Mouse (Mus musculus): ENCODE data around the gene Apol7b.
"Not testable (repeated sequence)": the region's sequence is repeated elsewhere in the genome, so short reads cannot be mapped to it uniquely, and the experiment has no call there.

Gene Apol7b

DNA sequence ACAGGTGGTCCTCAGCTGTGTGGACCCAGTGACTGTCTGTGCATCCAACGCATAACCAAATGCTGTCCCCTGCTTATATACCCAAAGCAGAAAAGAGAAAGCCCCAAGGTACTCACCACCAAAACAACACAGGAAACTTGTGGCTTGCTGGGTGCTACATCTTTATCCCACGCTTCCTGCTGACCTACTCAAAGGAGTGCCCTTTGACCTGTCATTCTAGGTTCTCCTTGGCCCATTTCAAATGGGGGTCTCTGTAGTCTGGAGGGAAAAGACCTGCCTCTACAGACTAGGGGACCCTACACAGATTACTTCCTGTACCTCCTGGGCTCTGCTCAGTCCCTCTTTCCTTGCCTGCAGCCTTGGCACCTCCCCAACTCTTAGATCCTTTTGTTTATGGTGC lies at the start of gene Apol7b:
Gene Apol7b (minus strand): TSS at position 101 of the 400 bp plus-strand sequence.
- not testable (repeated sequence) for DNase-seq (ENCODE audit: low spot score in 2 of 2)

DNA sequence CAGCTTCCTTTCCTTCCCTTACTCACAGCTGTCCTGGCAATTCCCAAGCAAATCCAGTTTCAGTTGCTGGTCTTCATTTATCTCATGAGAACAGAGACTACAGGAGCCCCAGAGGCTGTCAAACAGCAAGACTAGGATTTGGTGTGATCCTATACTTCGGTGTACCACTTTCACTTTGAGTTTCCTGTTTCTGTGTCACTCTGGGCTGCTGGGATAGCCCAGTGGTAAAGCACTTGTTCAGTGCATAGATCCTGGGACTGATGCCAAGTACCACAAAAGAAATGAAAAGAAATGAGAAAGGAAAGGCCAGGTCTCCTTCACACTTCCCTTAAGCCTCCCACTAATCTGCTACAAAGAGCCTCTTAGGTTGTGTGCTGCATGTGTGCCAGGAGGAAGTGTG lies 47.4 kb upstream of the Apol7b start:
- DNase-seq (ENCODE audit: low spot score in 2 of 2) = not testable (repeated sequence)

DNA sequence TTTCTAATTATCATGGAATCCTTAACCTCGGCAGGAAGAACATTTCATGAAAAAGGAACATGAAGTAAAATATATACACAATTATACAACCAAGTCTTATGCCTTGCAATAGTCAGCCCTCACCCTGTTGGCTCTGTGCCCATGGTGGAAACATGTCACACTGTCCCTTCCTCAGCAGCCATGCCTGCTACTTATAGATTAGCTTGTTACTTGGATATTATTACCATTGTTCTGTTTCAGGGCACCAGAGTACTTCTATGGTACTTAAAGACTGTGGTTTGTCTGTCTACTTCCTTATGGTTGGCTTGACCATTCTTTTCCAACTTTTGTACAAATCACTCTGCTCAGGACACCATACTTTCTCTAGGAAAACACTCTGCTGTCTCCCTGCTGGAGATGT lies 45.9 kb upstream of the Apol7b start:
- DNase-seq (ENCODE audit: low spot score in 2 of 2) = not testable (repeated sequence)

DNA sequence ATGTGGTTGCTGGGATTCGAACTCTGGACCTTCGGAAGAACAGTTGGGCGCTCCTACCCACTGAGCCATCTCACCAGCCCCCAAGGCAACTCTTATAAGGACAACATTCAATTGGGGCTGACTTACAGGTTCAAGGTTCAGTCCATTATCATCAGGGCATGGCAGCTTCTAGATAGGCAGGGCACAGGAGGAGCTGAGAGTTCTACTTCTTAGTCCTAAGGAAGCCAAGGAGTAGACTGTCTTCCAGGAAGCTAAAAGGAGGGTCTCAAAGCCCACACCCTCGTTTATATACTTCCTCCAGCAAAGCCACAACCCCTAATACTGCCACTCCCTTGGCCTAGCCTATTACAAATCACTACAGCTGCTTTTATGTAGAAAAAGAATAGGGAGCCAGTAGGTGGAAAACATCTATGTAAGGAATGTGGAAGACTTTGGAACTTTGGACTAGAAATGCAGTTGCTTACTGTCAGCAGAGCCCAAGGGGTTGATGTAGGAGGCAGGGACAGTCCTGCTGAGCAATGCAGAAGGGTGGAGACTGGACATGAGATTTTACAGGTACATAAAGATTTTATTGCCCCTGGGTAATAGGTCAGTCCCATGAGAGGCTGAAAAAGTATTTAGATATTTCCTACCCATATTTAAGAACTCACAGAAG lies 35.0 kb upstream of the Apol7b start:
- no peak for DNase-seq (ENCODE audit: low spot score in 2 of 2)

DNA sequence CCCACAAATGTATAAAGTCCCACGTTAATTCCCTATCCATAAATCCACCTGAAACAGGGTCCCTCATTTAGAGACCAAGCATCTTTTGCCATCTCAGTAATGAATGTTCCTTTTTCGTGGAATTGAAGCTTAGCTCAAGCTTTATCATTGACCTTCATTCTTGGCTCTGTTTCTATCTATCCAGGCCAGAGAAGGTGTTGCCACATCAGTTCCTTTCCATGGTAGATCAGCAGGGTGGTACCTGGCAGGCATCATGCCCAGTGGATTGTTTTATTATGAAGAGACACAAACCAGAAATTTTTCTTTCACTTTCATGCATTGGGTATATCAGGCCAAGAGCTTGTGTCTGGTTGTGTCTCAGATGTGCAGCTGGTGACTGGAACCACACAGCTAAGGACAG lies 29.4 kb upstream of the Apol7b start, which contains the start of gene Apol10a:
Gene Apol10a (plus strand): TSS at position 355 of the 400 bp plus-strand sequence.
- not testable (repeated sequence) for DNase-seq (ENCODE audit: low spot score in 2 of 2)

DNA sequence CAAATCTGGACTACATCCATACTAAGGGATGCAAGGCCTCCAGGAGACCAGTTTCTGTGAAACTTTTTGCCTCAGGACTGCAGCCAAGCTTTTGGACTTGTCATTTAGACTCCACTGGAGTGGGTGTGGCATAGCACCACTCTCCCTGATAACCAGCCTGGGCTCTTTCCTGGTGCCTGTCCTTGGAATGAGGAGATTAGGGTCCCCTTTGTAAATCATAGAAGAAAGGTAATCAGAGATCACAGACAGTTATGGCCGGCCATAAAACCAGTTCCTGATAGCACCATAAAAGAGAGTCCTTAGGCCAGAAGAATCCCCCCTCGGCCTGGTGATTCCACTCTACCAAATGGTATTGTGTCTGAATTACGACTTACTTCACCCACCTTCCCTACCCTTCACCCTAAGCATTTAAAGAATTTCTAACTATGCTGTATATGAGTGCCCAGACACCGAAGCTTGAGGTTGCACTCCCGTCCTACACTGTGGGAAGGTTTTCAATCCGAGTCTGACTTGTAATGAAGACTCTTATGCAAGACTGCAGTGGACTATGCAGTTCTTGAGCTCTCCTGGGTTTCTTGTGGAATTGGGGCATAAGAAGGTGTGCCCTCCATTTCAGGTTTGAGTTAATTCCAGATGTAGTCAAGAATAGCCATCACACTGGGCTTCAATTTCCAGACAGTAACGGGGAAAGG lies 27.6 kb upstream of the Apol7b start:
- not testable (repeated sequence) for DNase-seq (ENCODE audit: low spot score in 2 of 2)

DNA sequence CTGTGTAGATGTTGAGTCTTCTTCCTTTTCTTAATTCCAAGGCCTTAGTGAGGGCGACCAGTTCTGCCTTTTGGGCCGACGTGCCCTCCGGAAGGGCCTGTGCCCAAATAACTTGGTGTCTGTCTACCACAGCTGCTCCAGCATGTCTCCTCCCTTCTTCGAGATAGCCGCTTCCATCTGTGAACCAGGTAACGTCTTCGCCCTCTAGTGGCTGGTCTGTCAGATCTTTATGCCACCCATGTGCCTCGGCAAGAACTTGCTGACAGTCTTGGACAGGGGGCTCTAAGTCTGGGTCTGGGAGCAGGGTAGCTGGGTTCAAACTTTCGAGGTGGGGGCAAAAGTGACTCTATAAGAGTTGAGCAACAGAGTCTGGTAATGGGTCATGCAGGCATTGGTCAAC lies 2.6 kb upstream of the Apol7b start:
- DNase-seq (ENCODE audit: low spot score in 2 of 2) = not testable (repeated sequence)

DNA sequence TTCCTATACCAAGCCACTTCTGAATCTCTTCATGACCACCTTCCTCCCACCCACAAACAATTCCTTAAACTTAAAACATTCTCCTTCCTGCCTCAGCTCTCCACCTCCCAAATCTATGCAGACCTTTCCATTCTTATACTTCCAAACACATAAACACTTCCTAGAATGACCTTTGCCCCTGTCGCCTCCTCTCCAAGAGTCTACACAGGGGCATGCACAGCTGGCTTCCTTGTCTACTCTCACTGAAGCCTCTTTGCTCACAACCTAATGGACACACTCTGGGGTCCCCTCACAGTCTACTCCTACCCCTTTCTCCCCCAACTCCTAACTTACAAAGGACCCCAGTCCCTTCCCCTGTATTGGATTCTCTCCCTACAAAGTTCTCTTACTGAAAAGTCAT lies 1.6 kb downstream of the Apol7b start:
- DNase-seq (ENCODE audit: low spot score in 2 of 2) = not testable (repeated sequence)

DNA sequence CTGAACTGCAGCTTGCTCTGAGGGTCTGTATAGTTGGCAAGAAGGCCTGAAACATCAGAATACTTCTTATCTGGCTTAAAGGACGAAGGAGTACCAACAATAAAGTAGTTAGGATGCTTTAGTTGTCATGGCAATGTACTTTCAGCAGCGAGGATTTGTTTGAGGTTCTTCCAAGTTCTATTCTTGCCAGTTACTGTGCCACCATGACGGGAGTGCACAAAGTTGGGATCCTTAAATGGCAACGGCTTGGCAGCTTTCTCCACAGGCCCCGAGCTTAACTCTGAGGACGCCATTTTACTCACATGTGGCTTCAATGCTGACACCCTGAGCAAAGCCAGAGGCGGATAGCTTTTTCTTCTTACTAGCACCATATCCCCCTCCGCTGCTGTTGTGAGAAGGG lies 2.5 kb downstream of the Apol7b start:
- not testable (repeated sequence) for DNase-seq (ENCODE audit: low spot score in 2 of 2)

DNA sequence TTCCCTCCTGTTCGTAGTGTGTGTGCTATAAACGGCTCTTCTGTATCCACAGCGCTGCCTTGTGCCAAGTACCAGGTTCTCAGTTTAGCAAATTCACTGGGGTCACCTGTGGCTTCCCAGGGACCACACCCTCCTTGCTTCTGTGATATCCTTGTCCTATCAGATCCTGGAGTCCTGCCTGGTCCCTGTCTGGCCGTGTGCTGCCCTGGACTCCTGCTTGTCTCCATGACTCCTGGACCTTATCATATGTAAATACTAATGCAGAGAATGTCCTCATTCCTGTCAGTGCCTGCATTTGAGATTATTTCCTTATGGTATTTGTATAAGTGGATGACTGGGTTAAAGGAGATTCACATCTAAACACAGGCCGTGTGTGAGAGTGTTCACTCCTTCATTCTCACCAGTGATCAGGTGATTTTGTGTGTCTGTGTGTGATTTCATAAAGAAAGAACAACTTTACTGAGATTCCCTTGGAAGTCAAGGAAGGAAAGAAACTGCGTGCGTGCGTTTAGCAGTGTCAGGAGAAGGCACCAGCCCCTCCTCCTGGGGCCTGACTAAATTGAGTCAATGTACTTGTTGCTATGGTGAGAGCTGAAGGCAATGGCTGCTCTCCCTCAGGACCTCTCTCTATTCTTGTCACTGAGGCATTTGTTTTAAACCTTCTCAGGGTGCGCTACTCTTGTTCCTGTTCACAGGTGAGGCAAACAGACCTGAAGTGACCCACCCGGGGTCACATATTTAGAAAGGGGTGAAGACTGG lies 18.4 kb downstream of the Apol7b start:
- DNase-seq (ENCODE audit: low spot score in 2 of 2) = not testable (repeated sequence)

DNA sequence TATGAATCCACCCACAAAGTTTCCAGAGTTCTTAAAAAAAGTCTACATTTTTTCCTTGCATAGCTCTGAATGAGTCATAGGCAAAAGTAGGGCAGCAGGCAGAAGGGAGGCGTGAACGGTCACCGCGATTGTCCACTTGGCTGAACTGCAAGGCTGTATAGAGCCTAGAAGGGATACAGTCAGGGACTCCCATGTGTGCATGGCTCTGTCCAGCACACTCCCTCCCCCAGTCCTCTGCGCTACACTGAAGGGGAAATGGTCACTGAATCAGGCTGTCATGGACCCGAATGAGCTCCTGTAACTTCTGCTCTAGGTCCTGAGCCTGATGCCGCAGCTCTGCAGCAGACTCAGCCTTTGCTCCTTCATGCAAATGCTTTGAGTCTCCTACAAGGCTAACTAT lies 24.4 kb downstream of the Apol7b start:
- not testable (repeated sequence) for DNase-seq (ENCODE audit: low spot score in 2 of 2)

DNA sequence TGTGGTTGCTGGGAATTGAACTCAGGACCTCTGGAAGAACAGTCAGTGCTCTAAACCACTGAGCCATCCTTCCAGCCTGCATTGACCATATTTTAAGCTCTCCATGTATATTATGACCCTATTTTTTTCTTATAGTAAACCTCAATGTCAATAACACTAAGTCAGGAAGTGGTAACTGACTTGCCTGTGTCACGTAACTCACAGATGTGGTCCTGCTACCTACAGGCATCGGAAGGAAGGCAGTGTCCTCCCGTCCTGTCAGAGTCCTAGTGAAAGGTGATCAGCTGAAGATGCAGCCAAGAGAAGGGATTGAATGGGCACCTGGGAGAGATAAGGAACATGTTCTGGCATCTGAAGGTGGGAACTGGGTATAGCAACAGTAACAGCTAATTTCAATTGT lies 27.6 kb downstream of the Apol7b start:
- not testable (repeated sequence) for DNase-seq (ENCODE audit: low spot score in 2 of 2)

DNA sequence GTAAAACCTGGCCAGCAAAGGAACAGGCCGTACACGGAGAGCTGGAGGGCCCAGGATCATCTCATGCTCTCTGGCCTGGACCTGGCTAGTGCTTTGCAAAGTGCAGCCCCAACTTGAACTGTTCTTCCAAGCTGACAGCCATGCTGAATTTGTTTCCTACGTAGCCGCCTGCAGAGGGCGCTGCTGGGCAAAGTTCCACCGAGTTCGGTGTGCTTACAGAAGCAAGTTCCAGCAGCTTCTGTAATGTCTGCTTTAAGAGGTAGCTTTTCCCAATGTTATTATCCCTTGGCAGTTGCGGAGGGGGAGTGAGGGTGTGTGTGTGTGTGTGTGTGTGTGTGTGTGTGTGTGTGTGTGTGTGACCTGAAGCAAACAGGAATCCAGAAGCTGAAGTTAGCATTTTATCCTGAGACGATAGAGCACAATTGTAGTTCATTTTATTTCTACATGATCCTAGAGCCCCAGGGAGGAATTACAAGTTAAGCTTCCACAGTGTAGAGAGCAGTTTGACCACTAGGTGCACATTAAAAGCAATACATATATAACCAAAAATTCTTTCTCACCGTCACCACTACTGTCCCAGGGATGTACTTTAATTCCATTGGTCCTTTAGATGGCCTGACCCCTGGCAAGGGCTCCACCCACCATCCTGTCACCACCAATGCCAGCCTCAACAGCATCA lies 30.5 kb downstream of the Apol7b start:
- DNase-seq (ENCODE audit: low spot score in 2 of 2) = not testable (repeated sequence)

DNA sequence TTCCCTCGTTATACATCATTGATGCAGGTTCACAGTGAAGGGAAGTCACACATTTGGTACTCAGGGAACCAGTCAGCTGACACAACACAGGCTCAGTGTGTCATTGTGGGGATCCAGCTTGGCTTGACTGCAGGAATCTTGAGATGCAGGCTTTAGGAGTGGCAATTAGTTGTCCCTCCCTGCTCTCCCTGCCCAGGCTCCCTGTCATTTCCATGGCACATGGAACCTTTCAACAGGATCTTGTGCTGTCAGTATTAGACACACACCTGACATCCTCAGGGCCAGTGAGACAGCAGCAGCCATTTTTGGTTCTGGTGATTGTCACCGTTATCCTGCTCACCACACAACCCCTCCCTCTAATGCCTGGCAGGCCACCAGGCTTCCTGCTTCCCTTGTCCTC lies 31.6 kb downstream of the Apol7b start:
- not testable (repeated sequence) for DNase-seq (ENCODE audit: low spot score in 2 of 2)

DNA sequence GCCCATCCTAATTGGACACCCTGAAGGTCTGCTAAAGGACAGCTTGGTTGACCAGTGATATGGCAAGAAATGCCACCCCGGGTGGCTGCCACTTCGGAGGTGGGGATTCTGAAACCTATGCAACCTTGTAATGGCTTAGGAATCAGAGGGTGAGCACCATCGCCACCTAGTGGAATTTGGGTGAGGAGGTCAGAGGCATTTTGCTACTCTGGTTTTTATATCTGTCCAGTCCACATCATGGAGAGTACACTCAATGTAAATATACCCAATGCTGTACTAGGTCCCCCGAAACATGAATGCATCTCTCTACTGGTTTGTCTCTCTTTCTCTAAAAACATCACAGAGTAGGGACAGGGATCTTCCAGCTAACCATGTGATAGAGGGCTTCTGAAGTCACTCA lies 34.6 kb downstream of the Apol7b start:
- DNase-seq (ENCODE audit: low spot score in 2 of 2) = not testable (repeated sequence)

DNA sequence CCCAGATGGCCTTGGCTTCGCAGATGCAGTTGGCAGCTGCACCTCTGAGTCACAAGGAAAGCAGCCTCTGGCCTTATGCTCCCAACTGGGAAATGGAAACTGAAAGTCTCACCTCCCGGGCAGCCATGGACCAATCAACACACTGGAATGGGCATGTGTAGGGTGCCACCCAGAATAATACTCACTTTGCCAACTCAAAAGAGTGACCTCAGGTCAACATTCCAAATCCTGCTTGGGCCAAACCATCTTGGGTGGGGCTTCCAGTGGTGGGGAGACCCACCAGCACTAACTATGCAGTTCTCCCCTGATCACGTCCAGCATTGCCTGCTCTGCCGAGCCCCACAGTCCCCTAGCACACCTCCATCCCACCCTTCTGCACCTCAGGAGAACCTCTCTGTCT lies 36.3 kb downstream of the Apol7b start, which contains the start of gene Apol9a:
Gene Apol9a (minus strand): TSS at position 101 of the 400 bp plus-strand sequence.
- DNase-seq (ENCODE audit: low spot score in 2 of 2) = not testable (repeated sequence)

DNA sequence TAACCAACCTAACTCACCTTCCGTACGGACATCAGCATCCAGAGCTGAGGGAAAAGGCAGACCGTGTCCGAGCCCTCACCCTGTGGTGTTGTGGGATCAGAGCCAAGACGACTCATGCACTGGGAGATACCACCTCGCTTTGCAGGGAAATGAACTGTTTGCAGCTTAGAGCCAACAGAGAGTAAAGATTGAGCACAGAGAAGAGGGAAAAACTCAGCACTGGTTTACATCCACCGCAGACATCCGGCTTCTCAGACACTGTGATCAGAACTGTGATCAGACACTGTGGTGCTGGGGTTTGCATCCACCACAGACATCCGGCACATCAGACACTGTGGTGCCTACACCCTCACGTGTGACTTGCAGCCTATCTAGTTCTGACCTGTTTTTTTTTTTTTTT lies 40.9 kb downstream of the Apol7b start:
- not testable (repeated sequence) for DNase-seq (ENCODE audit: low spot score in 2 of 2)

DNA sequence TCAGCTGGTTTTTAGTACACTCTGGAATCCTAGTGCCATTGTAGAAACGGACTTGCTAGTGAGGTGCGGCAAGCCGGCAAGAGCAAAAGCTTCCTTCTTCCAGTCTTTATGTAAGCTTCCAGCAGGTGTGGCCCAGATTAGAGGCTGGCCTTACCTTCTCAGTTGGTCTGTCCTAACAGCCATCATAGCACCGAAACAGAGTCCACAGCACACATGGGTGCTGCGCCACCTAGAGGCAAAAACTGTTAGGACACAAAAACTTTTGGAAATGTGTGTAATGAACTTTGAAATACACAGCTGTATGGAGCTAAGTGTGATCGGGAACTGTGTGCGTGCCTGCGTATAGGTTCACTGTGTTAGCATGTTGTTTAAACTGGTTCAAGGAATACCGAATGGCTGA lies 48.3 kb downstream of the Apol7b start, which contains the start of gene Apol7a:
Gene Apol7a (minus strand): TSS at position 84 of the 400 bp plus-strand sequence.
- DNase-seq (ENCODE audit: low spot score in 2 of 2) = not testable (repeated sequence)

DNA sequence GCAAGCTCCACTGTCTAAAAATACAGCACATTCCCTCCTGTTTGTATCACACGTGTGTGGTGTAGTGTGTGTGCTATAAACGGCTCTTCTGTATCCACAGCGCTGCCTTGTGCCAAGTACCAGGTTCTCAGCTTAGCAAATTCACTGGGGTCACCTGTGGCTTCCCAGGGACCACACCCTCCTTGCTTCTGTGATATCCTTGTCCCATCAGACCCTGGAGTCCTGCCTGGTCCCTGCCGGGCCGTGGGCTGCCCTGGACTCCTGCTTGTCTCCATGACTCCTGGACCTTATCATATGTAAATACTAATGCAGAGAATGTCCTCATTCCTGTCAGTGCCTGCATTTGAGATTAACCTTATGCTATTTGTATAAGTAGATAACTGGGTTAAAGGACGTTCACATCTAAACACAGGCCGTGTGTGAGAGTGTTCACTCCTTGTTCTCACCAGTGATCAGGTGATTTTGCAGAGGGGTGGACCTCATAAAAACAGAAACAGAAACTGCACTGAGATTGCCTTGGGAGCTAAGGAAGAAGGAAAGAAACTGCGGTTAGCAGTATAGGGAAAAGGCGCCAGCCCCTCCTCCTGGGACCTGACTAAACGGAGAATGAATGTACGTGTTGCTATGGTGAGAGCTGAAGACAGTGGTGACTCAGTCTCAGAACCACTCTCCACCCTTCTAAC lies 49.7 kb downstream of the Apol7b start:
- peak in 1 of 2 experiments; percentile 25 for DNase-seq (ENCODE audit: low spot score in 2 of 2)

DNA sequence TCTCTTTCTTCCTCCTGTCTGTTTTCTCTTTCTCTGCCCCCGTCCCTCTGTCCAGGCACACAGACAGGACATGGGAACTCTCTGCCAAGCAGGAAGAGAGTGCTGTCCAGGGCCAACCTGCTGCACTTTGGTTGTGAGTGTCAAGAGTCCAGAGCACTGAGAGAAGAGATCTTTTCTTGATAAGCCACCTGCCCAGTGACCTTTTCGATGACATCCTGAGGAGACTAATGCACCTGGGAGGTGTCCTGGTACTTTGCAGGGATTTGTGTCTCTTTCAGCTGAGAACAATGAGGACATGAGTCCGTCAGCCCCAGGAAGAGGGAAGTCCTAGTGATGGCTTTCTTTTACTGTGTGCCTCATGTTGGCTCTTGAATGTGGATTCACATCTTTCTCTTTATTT lies 53.5 kb downstream of the Apol7b start:
- DNase-seq (ENCODE audit: low spot score in 2 of 2) = not testable (repeated sequence)

DNA sequence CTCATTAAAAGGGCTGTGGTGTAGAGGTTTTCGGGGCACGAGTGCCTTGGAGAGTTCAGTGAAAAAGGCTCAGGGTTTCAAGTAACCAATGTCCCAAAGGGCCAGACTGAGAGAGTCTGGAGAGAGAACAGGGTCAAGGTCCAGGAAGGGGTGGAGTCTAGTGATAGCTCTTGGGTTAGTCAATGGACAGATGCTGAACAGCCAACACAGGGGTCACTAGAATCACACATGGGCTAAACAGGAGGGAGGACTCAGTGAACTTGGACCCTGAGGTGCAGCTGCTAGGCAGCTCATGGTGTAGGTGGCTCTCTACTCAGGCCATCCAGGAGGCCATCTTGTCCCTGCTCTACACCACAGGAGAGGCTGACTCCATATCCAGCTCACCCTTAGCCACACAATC lies 59.8 kb downstream of the Apol7b start:
- no peak for DNase-seq (ENCODE audit: low spot score in 2 of 2)
